Mouse (Mus musculus) midbrain, postnatal 0 days (tissue): ENCODE data around the gene Prss57. TPM values are rescaled to one million over a fixed set of nuclear protein-coding genes. Genes with fewer than 3 reads are reported as not detected.

Source experiments
- ATAC-seq: fragments of 200-750 bp; cut with Nextera tagmentation; 2 replicates; pipeline ENCODE4 v1.8.0; 2017; ENCODE audit warnings: moderate number of reproducible peaks, mild to moderate bottlenecking, moderate TSS enrichment, moderate library complexity; ENCODE audit not compliant: low FRiP score
- DNase-seq: peaks from one replicate; pipeline ENCODE4 v3.0.0-alpha.2; 2015; ENCODE audit warnings: low spot score
- H3K27ac ChIP-seq: fragments of 300-500 bp; sonication (generic); 2 replicates; pipeline ENCODE4 v1.5.1; 2014; ENCODE audit warnings: low read depth, mild to moderate bottlenecking, low read length, mixed read lengths
- H3K27me3 ChIP-seq: fragments of 300-500 bp; sonication (generic); 2 replicates; pipeline ENCODE4 v1.6.1; 2014; ENCODE audit warnings: low read length, control low read depth, mixed read lengths; ENCODE audit not compliant: insufficient read depth
- H3K36me3 ChIP-seq: fragments of 300-500 bp; sonication (generic); 2 replicates; pipeline ENCODE4 v1.6.1; 2014; ENCODE audit warnings: low read length, control low read depth, mixed read lengths; ENCODE audit not compliant: insufficient read depth
- H3K4me1 ChIP-seq: fragments of 300-500 bp; sonication (generic); 2 replicates; pipeline ENCODE4 v1.6.1; 2014; ENCODE audit warnings: mild to moderate bottlenecking, control low read depth, antibody characterized with exemption, low read length, mixed read lengths; ENCODE audit not compliant: insufficient read depth
- H3K4me2 ChIP-seq: fragments of 300-500 bp; sonication (generic); 2 replicates; pipeline ENCODE4 v1.6.1; 2014; ENCODE audit warnings: low read depth, mild to moderate bottlenecking, low read length, mixed read lengths; ENCODE audit not compliant: poor library complexity, severe bottlenecking
- H3K4me3 ChIP-seq: fragments of 300-500 bp; sonication (generic); 2 replicates; pipeline ENCODE4 v1.5.1; 2014; ENCODE audit warnings: low read depth, mild to moderate bottlenecking, low read length, moderate library complexity
- H3K9ac ChIP-seq: fragments of 300-500 bp; sonication (generic); replicated peaks from 2 replicates; pipeline ENCODE4 v1.6.1; 2014; ENCODE audit warnings: mild to moderate bottlenecking, low read length, moderate library complexity, mixed read lengths; ENCODE audit not compliant: poor library complexity, severe bottlenecking
- H3K9me3 ChIP-seq: fragments of 300-500 bp; sonication (generic); 2 replicates; pipeline ENCODE4 v1.6.1; 2016; ENCODE audit warnings: low read length, control low read depth
- CTCF ChIP-seq: IDR thresholded peaks from 2 replicates; pipeline ENCODE4 v1.5.1; 2016; ENCODE audit warnings: antibody characterized with exemption, mild to moderate bottlenecking
- WGBS: fragments of 180-500 bp; shearing (Covaris S2); extraction: QIAGEN DNeasy Blood & Tissue Kit; methylation state at CpG from one replicate; pipeline ENCODE4 v1.1.7; 2014; 5-methylcytosine and 5-hydroxymethylcytosine counted together
- polyA plus RNA-seq: library from polyadenylated mRNA; unstranded; fragments of >200 nt; fragmentation: Nextera tagmentation; extraction: Ambion mirVana; gene quantifications from 2 replicates; pipeline ENCODE4 v1.2.1, GENCODE M21; 2015
- total RNA-seq: library from RNA; depleted of rRNA; stranded (reverse); fragments of >200 nt; gene quantifications from 2 replicates; pipeline ENCODE4 v1.2.3, GENCODE M21; 2014

Gene Prss57
- total and polyA plus RNA-seq, 2 experiments from 2014 or later, result 0.09 TPM; not detected in 1

- TF ChIP-seq CTCF, result no peak
- H3K9me3 ChIP-seq, result no peaks in the 10 kb centered on the region
- no peak overlapping the region; the same call in 1 of the 2 replicates for H3K27ac ChIP-seq
- ATAC-seq, result no peak
- H3K4me2 ChIP-seq, result no peak overlapping the region
- H3K4me3 ChIP-seq, result no peak overlapping the region
- H3K4me1 ChIP-seq, result peaks cover 19% of the 10 kb centered on the region
- DNase-seq, result no peak
- 0 out of 2 replicates have a peak overlapping the region, but pooled peaks have one; percentile 9 for H3K9ac ChIP-seq
- no peaks in the 10 kb centered on the region for H3K27me3 ChIP-seq
- H3K36me3 ChIP-seq, result peaks cover 20% of the 10 kb centered on the region
- 78% methylated on average over 11 of the region's 11 CpGs for WGBS
Measured at GRCm38 (mm10) chr10:79805636-79806035, 14.9 kb upstream of the Prss57 start.

GRCm38 (mm10) chr10:79803716-79804323 is 13.1 kb upstream of the Prss57 start:
- Histone ChIP-seq H3K9me3 (no peaks in the 10 kb centered on the region), H3K36me3 (peaks cover 13% of the 10 kb centered on the region), H3K9ac (peak overlapping the region; percentile 37), H3K4me2 (peak overlapping the region; percentile 44), H3K4me1 (peaks cover 19% of the 10 kb centered on the region), H3K4me3 (peak overlapping the region; percentile 12; the same call in 1 of the 2 replicates), H3K27me3 (no peaks in the 10 kb centered on the region), H3K27ac (peak overlapping the region; percentile 75)
- ATAC-seq (peak; percentile 88), DNase-seq (peak; percentile 88)
- TF ChIP-seq CTCF, result no peak
- 5% methylated on average over 29 of the region's 29 CpGs for WGBS

DNA sequence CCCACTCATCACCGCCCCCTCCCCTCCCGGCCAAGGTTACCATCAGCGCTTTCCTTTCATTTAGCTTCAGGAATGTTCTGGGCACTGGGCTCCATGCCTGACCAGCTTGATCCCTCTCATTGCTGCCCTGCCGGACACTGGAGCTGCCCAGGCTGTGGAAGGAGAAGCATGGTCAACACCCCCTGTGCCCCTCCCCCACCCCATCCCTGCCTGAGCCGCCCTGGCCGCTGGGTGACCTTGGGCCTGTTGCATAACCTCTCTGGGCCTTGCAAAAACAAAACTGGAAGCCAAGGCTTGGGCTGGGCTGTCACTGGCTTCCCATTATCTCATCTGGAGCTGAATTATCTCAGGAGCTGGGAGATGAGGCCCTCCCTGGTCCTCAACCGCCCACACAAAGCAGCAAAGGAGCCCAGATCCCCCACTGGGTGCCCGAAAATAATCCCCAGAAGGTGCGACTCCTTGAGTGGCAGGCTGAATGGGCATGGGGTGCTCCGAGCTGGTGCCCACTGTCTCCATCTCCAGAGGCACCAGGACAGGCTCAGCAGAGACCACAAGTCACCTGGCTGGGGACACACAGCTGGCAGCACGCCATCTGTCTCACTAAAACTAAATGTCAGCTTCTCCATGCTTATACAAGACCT is 11.7 kb upstream of the Prss57 start:
- Histone ChIP-seq H3K27me3 (no peaks in the 10 kb centered on the region), H3K27ac (peak overlapping the region; percentile 75), H3K9ac (0 out of 2 replicates have a peak overlapping the region, but pooled peaks have one; percentile 37), H3K4me3 (no peak overlapping the region), H3K36me3 (peaks cover 3% of the 10 kb centered on the region; the same call in 1 of the 2 replicates), H3K9me3 (no peaks in the 10 kb centered on the region), H3K4me2 (0 out of 2 replicates have a peak overlapping the region, but pooled peaks have one; percentile 1), H3K4me1 (peaks cover 21% of the 10 kb centered on the region)
- TF ChIP-seq CTCF, result no peak
- WGBS, result 30% methylated on average over 11 of the region's 11 CpGs
- DNase-seq (no peak), ATAC-seq (no peak)

- H3K27me3 ChIP-seq, result no peaks in the 10 kb centered on the region
- H3K27ac ChIP-seq, result peak overlapping the region; percentile 75
- H3K9ac ChIP-seq, result 0 out of 2 replicates have a peak overlapping the region, but pooled peaks have one; percentile 13
- H3K4me1 ChIP-seq, result peaks cover 24% of the 10 kb centered on the region
- H3K9me3 ChIP-seq, result no peaks in the 10 kb centered on the region
- ATAC-seq (no peak), DNase-seq (no peak)
- no peaks in the 10 kb centered on the region for H3K36me3 ChIP-seq
- H3K4me3 ChIP-seq, result no peak overlapping the region
- no peak overlapping the region for H3K4me2 ChIP-seq
- WGBS, result 27% methylated on average over 3 of the region's 3 CpGs
- TF ChIP-seq CTCF, result no peak
Measured at GRCm38 (mm10) chr10:79801837-79802236, 11.1 kb upstream of the Prss57 start.

DNA sequence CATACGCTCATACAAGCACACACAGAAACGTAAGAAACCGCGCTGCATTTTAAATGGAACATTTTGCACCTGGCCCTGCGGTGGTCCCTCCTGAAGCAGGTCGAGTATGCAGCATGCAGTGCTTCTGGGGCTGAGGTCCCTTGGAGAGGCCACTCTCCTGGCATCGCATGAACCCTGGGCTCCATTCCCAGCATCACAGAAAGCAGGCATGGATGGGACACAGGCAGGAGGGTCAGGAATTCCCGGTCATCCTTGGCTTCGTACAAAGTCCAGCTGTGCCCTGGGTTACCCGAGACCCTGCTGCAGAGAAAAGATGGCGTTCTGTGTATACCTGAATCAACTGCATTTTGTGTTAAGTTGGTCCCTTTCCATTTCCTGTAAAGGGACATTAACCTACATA is 9.7 kb upstream of the Prss57 start:
- no peak for TF ChIP-seq CTCF
- Histone ChIP-seq H3K4me2 (no peak overlapping the region), H3K4me3 (no peak overlapping the region), H3K27ac (no peak overlapping the region), H3K4me1 (peaks cover 24% of the 10 kb centered on the region), H3K27me3 (no peaks in the 10 kb centered on the region), H3K9me3 (no peaks in the 10 kb centered on the region), H3K9ac (no peak overlapping the region), H3K36me3 (no peaks in the 10 kb centered on the region)
- DNase-seq (no peak), ATAC-seq (no peak)
- 67% methylated on average over 11 of the region's 11 CpGs for WGBS

GRCm38 (mm10) chr10:79798289-79798928 is 7.6 kb upstream of the Prss57 start:
- TF ChIP-seq CTCF, result no peak
- 92% methylated on average over 12 of the region's 12 CpGs for WGBS
- H3K4me1 ChIP-seq, result peaks cover 28% of the 10 kb centered on the region

More at GRCm38 (mm10) chr10:79798289-79798928, 7.6 kb upstream of the Prss57 start:
- Histone ChIP-seq H3K9ac (no peak overlapping the region), H3K9me3 (no peaks in the 10 kb centered on the region), H3K4me3 (no peak overlapping the region), H3K36me3 (no peaks in the 10 kb centered on the region), H3K4me2 (no peak overlapping the region), H3K27me3 (no peaks in the 10 kb centered on the region), H3K27ac (no peak overlapping the region)
- DNase-seq (no peak), ATAC-seq (no peak)
